In the genomic region with DNA sequence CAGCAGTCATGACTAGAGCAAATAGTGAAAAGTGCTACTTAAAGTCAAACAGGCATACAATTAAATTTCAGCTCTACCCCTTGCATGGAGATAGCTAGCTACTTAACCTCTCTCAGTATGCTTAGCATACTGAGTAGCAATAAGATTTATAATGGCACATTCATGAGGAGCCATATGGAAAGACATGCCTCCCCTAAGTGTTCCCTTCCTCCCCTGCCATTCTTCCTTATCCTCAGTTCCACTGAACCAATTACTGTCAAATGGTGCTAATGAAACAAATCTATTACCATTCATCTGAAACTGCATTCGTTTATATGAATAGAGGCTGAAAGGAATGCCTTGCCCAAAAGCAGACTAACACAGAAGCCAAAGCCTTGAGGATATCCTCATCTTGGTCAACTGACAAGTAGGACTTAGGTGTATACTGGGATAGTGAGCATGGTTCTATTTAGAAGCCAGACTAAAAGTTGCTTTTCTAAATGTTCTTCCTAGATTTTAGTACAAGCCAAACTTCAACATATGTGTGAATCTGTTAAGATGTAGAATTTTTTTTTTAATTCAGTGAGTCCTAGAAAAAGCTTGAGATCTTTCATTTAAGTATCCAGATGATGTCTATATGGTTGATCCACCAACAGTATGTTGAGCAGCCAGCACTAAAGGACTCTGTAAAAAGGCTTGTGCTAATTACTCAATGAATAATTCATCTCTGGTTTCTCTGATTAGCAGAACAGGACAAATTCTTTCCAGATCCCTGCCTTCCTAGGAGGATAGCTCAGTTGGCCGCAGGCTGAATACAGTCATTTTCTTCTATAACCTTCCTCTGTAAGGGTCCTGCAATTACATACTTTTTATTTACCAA, we compare ENCODE assay signal across 12 mouse cellular contexts.
"Had no signal": no experiment of that assay in that cellular context is flagged by ENCODE, and none has a peak within 500 bp of the region (broad histone marks: within the 10 kb centered on the region; RNA-seq: fewer than 3 reads in every experiment).

No protein-coding gene starts in this region.

- H3K4me3 ChIP-seq: limb, embryonic 13.5 days had no signal

- H3K9ac ChIP-seq: limb, embryonic 13.5 days; liver, embryonic 14.5 days had no signal

- DNase-seq: kidney, adult 8-10 months; kidney, postnatal 25 days; left cerebral cortex, postnatal 4 days; lung, adult 18-20 months; midbrain, embryonic 14.5 days; right cerebral cortex, adult 18-20 months; thymus, adult 18-20 months; thymus, postnatal 14 days had no signal

- ATAC-seq: intestine, postnatal 0 days had no signal

- H3K27me3 ChIP-seq: limb, embryonic 13.5 days had no signal

- H3K27ac ChIP-seq: limb, embryonic 13.5 days; liver, embryonic 14.5 days; stomach, postnatal 0 days had no signal

- H3K4me2 ChIP-seq: limb, embryonic 13.5 days had no signal

- H3K9me3 ChIP-seq: limb, embryonic 13.5 days had no signal

- H3K36me3 ChIP-seq: limb, embryonic 13.5 days had no signal
